Mouse (Mus musculus) kidney, postnatal 0 days (tissue): Measurements from ENCODE around the gene Syna. TPM values are rescaled to one million over a fixed set of nuclear protein-coding genes. Genes with fewer than 3 reads are reported as not detected.

Experiments
- ATAC-seq: fragments of 200-750 bp; cut with Nextera tagmentation; replicated peaks from 2 replicates; pipeline ENCODE4 v1.8.0; 2017; ENCODE audit warnings: low read depth, moderate number of reproducible peaks, moderate TSS enrichment, moderate library complexity; ENCODE audit not compliant: low FRiP score
- DNase-seq: peaks from one replicate; pipeline ENCODE4 v3.0.0-alpha.2; 2016; ENCODE audit warnings: low spot score
- H3K27ac ChIP-seq: fragments of 300-500 bp; sonication (generic); 2 replicates; pipeline ENCODE4 v1.5.1; 2014; ENCODE audit warnings: mild to moderate bottlenecking
- H3K27me3 ChIP-seq: fragments of 300-500 bp; sonication (generic); 2 replicates; pipeline ENCODE4 v1.6.1; 2014; ENCODE audit warnings: low read length, mixed read lengths; ENCODE audit not compliant: insufficient read depth
- H3K36me3 ChIP-seq: fragments of 300-500 bp; sonication (generic); 2 replicates; pipeline ENCODE4 v1.6.1; 2014; ENCODE audit warnings: low read length, mixed read lengths; ENCODE audit not compliant: insufficient read depth
- H3K4me1 ChIP-seq: fragments of 300-500 bp; sonication (generic); replicated peaks from 2 replicates; pipeline ENCODE4 v1.6.1; 2014; ENCODE audit warnings: antibody characterized with exemption, low read length, mixed read lengths; ENCODE audit not compliant: insufficient read depth
- H3K4me2 ChIP-seq: fragments of 300-500 bp; sonication (generic); 2 replicates; pipeline ENCODE4 v1.6.1; 2014; ENCODE audit warnings: mild to moderate bottlenecking, low read length, moderate library complexity, mixed read lengths
- H3K4me3 ChIP-seq: fragments of 300-500 bp; sonication (generic); replicated peaks from 2 replicates; pipeline ENCODE4 v1.5.1; 2014; ENCODE audit warnings: low read depth, low read length
- H3K9ac ChIP-seq: fragments of 300-500 bp; sonication (generic); 2 replicates; pipeline ENCODE4 v1.6.1; 2014; ENCODE audit warnings: low read depth, low read length
- H3K9me3 ChIP-seq: fragments of 300-500 bp; sonication (generic); replicated peaks from 2 replicates; pipeline ENCODE4 v1.6.1; 2016; ENCODE audit warnings: low read length, inconsistent platforms, mixed read lengths
- CTCF ChIP-seq: IDR thresholded peaks from 2 replicates; pipeline ENCODE4 v1.5.1; 2016; ENCODE audit warnings: antibody characterized with exemption, low read depth, mild to moderate bottlenecking, moderate library complexity
- WGBS: fragments of 180-500 bp; shearing (Covaris S2); extraction: QIAGEN DNeasy Blood & Tissue Kit; methylation state at CpG from one replicate; pipeline ENCODE4 v1.1.7; 2014; 5-methylcytosine and 5-hydroxymethylcytosine counted together
- polyA plus RNA-seq: library from polyadenylated mRNA; unstranded; fragments of >200 nt; fragmentation: Nextera tagmentation; extraction: Ambion mirVana; gene quantifications from 2 replicates; pipeline ENCODE4 v1.2.1, GENCODE M21; 2015

Gene Syna
- polyA plus RNA-seq, 1 experiment from 2014 or later: 0.32 TPM

GRCm38 (mm10) chr5:134555463-134556164 lies 4.4 kb downstream of the Syna start:
- Histone ChIP-seq H3K9ac (no peak overlapping the region), H3K4me3 (no peak overlapping the region), H3K4me1 (peaks cover 15% of the 10 kb centered on the region; the same call in 1 of the 2 replicates), H3K36me3 (no peaks in the 10 kb centered on the region), H3K4me2 (0 out of 2 replicates have a peak overlapping the region, but pooled peaks have one; percentile 8), H3K27me3 (no peaks in the 10 kb centered on the region), H3K27ac (peak overlapping the region; percentile 68), H3K9me3 (no peaks in the 10 kb centered on the region)
- 0 out of 2 replicates have a peak, but pooled peaks have one; percentile 20 for ATAC-seq
- WGBS: 8% methylated on average over 20 of the region's 20 CpGs
- TF ChIP-seq CTCF: no peak
- DNase-seq: peak; percentile 87

- no peak for TF ChIP-seq CTCF
- Histone ChIP-seq H3K9ac (no peak overlapping the region), H3K27me3 (no peaks in the 10 kb centered on the region), H3K4me2 (no peak overlapping the region), H3K36me3 (no peaks in the 10 kb centered on the region), H3K27ac (no peak overlapping the region), H3K4me3 (no peak overlapping the region), H3K4me1 (peaks cover 19% of the 10 kb centered on the region; the same call in 1 of the 2 replicates), H3K9me3 (no peaks in the 10 kb centered on the region)
- ATAC-seq (no peak), DNase-seq (no peak)
- 89% methylated on average over 5 of the region's 5 CpGs for WGBS
Observed at GRCm38 (mm10) chr5:134553951-134554546, 5.9 kb downstream of the Syna start.

DNA sequence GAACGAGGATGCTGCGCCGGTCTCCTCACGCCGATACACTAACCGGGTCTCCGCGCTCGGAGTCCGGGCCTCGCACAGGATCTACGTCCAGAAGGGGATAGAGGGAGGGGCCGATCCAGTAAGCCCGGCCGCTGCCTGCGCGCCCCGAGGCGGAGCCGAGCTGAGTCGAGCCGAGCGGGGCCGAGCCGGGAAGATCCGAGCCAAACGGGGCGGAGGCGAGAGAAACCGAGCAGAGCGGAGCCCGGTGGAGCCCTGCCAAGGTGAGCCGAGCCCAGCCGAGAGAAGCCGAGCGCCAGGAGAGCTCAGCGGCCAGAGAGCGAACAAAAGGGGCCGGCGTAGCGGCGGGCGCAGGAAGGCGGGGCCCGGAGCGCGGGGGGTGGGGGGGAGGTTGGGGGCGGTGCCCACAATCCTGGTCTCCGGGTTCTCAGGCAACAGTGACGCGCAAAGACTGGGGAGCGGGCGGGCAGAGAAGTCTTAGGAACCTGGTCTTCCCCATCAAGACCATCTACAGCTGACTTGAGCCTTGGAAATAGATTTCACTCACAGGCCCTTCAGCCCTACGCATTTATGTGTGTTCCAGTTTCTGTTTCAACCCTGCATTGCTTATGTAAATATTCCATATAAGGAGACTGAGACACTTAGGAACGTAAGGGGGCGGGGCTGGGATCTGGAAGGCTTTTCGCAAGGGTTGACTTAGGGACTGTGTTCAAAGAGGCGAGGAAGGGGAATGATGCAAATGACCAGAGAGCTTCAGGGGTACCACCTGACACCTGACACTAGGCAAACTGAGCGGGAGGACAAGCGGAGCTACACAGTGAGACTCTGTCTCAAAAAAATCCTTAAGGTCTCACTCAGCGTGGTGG lies 7.6 kb downstream of the Syna start, which contains the start of gene Clip2:
Gene Clip2, minus strand, starts transcription at position 325 of the 863 bp plus-strand sequence.
- H3K4me1 ChIP-seq: peaks cover 19% of the 10 kb centered on the region; the same call in 1 of the 2 replicates
- peak; percentile 11; the same call in 1 of the 2 replicates for TF ChIP-seq CTCF

GRCm38 (mm10) chr5:134551233-134552109 lies 8.5 kb downstream of the Syna start:
- Histone ChIP-seq H3K27ac (peak overlapping the region; percentile 95), H3K4me3 (peak overlapping the region; percentile 82), H3K4me1 (peaks cover 19% of the 10 kb centered on the region; the same call in 1 of the 2 replicates), H3K4me2 (peak overlapping the region; percentile 91), H3K36me3 (no peaks in the 10 kb centered on the region), H3K27me3 (no peaks in the 10 kb centered on the region), H3K9ac (peak overlapping the region; percentile 94), H3K9me3 (no peaks in the 10 kb centered on the region)
- DNase-seq (peak; percentile 24), ATAC-seq (no peak; the same call in 1 of the 2 replicates)
- TF ChIP-seq CTCF: no peak
- WGBS: 2% methylated on average over 52 of the region's 52 CpGs

More for the DNA sequence above, 7.6 kb downstream of the Syna start, which contains the start of gene Clip2:
- peak within 1 kb of the TSS; percentile 94 for H3K9ac ChIP-seq
- peak within 1 kb of the TSS; percentile 91 for H3K4me2 ChIP-seq
- H3K27ac ChIP-seq: peak within 1 kb of the TSS; percentile 95
- WGBS: 1% methylated on average over 61 of the region's 61 CpGs
- peak within 1 kb of the TSS; percentile 82 for H3K4me3 ChIP-seq
- ATAC-seq: peak; percentile 95
- no peaks in the 10 kb centered on the region for H3K9me3 ChIP-seq
- no peaks in the 10 kb centered on the region for H3K36me3 ChIP-seq
- H3K27me3 ChIP-seq: no peaks in the 10 kb centered on the region
- peak; percentile 98 for DNase-seq

- Histone ChIP-seq H3K9ac (peak overlapping the region; percentile 94), H3K27me3 (no peaks in the 10 kb centered on the region), H3K36me3 (no peaks in the 10 kb centered on the region), H3K4me2 (peak overlapping the region; percentile 91), H3K9me3 (no peaks in the 10 kb centered on the region), H3K27ac (peak overlapping the region; percentile 95; the same call in 1 of the 2 replicates), H3K4me3 (peak overlapping the region; percentile 82), H3K4me1 (peaks cover 19% of the 10 kb centered on the region; the same call in 1 of the 2 replicates)
- 9% methylated on average over 6 of the region's 6 CpGs for WGBS
- TF ChIP-seq CTCF: peak; percentile 4; the same call in 1 of the 2 replicates
- DNase-seq (peak; percentile 19), ATAC-seq (no peak)
Observed at GRCm38 (mm10) chr5:134550836-134551232, 9.1 kb downstream of the Syna start.
